Mouse (Mus musculus): ENCODE measurements around the gene Cd27.

Cd27 gene

GRCm38 (mm10) chr6:125213715-125214114, 23.1 kb downstream of the Cd27 start:
- 71% methylated on average over 6 of the region's 6 CpGs for WGBS

DNA sequence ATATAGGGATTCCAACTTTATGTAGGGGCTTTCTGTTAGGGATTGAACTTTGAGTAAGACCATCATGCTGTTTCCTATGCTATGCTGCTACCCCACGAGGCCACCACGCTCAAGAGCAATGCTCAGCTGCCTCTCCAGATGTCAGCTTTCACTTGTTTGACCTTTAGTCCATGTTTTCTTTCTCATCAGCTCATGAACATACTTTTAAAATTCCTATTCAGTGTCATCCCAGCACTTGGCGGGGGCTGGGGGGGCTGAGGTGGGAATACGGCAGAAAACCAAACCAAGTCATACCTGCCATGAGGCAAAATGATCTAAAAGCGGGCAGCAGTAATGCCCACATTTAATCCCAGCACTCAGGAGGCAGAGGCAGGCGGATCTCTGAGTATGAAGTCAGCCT, 23.7 kb downstream of the Cd27 start:
- WGBS: 77% methylated on average over 6 of the region's 6 CpGs

- WGBS: 25% methylated on average over 2 of the region's 2 CpGs
Measured at GRCm38 (mm10) chr6:125212621-125213020, 24.2 kb downstream of the Cd27 start.

- WGBS: 89% methylated on average over 1 of the region's 1 CpGs
Measured at GRCm38 (mm10) chr6:125210436-125210835, 26.4 kb downstream of the Cd27 start.

DNA sequence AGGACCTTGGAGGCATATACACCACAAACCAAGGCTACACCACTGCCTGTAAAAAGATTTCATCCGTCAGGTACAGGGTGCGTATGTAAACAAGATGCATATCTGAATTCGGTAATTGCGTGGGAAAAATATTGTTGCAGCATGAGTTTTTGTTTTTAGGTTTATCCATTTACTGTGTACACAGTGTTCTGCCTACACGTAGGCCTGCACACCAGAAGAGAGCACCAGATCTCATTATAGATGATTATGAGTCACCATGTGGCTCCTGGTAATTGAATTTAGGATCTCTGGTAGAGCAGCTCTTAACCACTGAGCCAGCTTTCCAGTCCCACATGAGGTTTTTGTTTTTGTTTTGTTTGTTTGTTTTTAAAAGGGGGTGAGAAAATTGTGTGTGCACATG, 39.6 kb downstream of the Cd27 start:
- 57% methylated on average over 5 of the region's 5 CpGs for WGBS

DNA sequence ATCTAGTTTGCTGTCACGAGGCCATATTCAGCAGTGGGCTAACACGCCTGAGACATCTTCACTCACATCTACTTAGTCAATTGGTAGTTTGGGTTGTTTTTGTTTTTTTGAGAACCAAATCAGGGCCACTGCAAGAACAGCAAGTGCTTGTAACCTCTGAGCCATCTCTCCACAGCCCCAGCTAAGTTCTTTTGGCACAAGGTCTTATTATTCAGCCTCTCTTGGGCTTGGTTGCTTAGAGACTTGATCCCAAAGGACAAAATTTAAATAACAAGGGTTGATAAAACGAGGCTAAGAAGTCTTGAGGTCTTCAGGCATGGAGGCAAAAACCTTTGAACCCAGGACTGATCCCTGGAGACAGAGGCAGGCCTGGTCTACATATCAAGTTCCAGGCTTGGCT, 40.5 kb downstream of the Cd27 start:
- 63% methylated on average over 3 of the region's 3 CpGs for WGBS

GRCm38 (mm10) chr6:125195541-125196075, 41.2 kb downstream of the Cd27 start:
- 37% methylated on average over 1 of the region's 1 CpGs for WGBS

- 63% methylated on average over 7 of the region's 7 CpGs for WGBS
Measured at GRCm38 (mm10) chr6:125193390-125193789, 43.4 kb downstream of the Cd27 start.

DNA sequence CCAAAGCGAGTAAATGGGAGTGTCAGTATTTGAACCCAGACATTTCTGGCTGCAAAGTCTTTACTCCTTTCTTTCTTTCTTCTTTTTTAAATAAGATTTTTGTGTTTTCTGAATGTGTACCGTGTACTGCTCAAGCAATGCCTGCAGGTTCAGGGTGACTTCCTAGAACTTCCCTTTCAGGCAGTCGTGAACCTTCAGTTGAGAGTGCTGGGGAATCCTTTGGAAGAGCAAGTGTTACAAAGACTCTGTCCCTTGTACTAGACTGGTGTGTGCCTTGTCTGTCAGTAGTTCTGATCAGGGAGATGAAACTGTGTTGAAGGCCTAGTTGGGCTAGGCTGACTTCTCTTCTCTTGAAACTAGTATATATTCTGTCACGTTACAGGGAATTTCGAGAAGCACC, 44.0 kb downstream of the Cd27 start:
- WGBS: 35% methylated on average over 5 of the region's 5 CpGs

DNA sequence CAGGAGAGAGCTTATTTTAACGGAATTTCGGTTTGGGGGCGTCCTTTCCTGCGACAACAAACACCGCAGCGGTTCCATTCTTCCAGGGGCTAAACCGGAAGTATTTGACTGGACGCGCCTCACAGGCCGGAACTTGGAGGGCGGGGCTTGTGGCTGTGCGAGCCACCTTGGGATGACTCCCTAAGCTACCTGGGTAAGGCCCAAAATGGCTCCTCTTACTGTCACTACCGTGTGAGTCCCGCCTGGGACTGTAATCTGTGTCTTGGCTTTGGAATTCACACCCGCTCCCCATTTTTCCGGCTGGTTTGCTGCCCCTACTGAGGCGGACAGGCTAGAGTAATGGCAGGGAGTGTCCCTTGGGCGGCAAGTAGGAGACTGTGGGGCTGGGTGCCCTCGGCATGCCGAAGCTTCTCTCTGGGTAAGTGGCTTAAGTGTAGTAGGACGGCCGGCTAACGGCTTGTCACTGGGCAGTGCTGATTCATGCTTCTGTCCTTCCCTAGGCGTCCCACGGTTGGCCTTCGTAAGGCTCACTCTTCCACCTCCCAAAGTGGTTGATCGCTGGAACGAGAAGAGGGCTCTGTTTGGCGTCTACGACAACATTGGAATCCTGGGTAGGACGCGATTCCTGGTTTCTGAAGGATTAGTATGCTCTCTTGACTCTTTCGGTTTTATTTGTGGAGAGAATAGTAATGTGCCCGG, 44.6 kb downstream of the Cd27 start:
- under 1% methylated on average over 34 of the region's 34 CpGs for WGBS

DNA sequence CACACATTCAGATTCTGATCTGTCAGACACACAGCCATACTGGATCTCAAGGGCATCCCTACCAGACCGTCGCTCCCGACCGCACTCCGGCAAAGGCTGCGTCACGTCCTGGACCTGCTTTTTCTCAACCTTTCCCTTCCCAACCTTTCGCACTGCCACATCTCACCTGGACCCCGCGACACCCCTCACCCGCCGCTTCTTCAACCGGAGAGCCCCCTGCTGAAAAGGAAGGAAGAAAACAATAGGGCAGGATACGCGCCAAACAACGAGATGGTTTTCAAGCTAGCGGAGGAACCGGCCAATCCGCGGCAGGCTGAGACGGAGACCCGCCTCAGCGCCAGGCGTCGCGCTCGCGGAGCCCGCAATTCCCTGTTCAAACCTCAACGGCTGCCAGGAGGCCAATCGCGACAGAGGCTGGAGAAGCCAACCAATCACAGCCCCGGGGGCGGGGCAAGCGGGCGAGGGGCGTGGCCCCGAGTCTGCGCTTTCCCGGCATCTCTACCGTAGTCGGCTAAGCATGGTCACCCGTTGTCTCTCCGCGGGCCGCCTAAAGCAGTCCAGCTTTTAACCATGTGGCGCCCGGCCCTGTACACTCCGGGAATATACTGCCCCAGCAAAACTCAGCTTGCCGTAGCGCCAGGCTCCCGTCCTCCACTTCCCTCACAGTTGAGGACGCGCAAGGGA, 45.3 kb downstream of the Cd27 start, which contains the start of the genes Ncapd2 and Mrpl51:
TSS of gene Ncapd2 (minus strand) at position 370 of the 684 bp plus-strand sequence.
TSS of gene Mrpl51 (plus strand) at position 470 of the 684 bp plus-strand sequence.
- whole genome bisulfite sequencing: under 1% methylated on average over 54 of the region's 54 CpGs

GRCm38 (mm10) chr6:125186203-125186602, 50.6 kb downstream of the Cd27 start:
- 95% methylated on average over 10 of the region's 10 CpGs for WGBS

Data from cerebral cortex, adult 2 months (tissue).